8 mouse cellular contexts compared by ENCODE assay signal in genomic region chrX:73716109-73716661, GRCm38 (mm10). TPM values are rescaled to one million over a fixed set of nuclear protein-coding genes. Genes with fewer than 3 reads are reported as not detected.
A peak's percentile ranks its signal among the peaks of the same experiment; 100 is the strongest.
DNase-seq lines count a peak whose midpoint lies in the region; ATAC-seq and TF ChIP-seq lines count a peak whose summit lies in the region.

Gene Bcap31, minus strand, starts transcription at chrX:73716175.
Gene Abcd1, plus strand, starts transcription at chrX:73716597.

- peak within 1 kb of the TSS; percentile 73 for H3K27ac ChIP-seq in heart, embryonic 11.5 days (ENCODE audit: low read depth, low read length)
- peak within 1 kb of the TSS; percentile 79 for H3K27ac ChIP-seq in kidney, embryonic 16.5 days (ENCODE audit: low read length)
- H3K27ac ChIP-seq in liver, adult 2 months (replicated peaks; ENCODE audit: insufficient read depth, low read depth, low read length): peak within 1 kb of the TSS; percentile 90

- peak; percentile 92 for ATAC-seq in erythroblast, adult 5-6 weeks (replicated peaks; ENCODE audit: low FRiP score, poor library complexity, severe bottlenecking)
- peak; percentile 90 for ATAC-seq in heart, embryonic 11.5 days (replicated peaks; ENCODE audit: insufficient number of reproducible peaks, low FRiP score, low TSS enrichment)
- peak; percentile 96 for ATAC-seq in kidney, embryonic 16.5 days (ENCODE audit: low FRiP score, low TSS enrichment)

- peak within 1 kb of the TSS; percentile 73 for H3K9ac ChIP-seq in heart, embryonic 11.5 days (ENCODE audit: low read depth, low read length)
- peak within 1 kb of the TSS; percentile 70 for H3K9ac ChIP-seq in kidney, embryonic 16.5 days (replicated peaks; ENCODE audit: low read length)
- peak within 1 kb of the TSS; percentile 72 for H3K9ac ChIP-seq in liver, adult 2 months (ENCODE audit: low read depth, low read length)

- no peaks in the 10 kb centered on the region for H3K36me3 ChIP-seq in heart, embryonic 11.5 days (ENCODE audit: control insufficient read depth, insufficient read depth, low read length)
- H3K36me3 ChIP-seq in kidney, embryonic 16.5 days (ENCODE audit: insufficient read depth, low read length): no peaks in the 10 kb centered on the region
- peaks cover 12% of the 10 kb centered on the region for H3K36me3 ChIP-seq in liver, adult 2 months (ENCODE audit: control insufficient read depth, insufficient read depth, low read length)
- peaks cover 9% of the 10 kb centered on the region for H3K36me3 ChIP-seq in myocyte (ENCODE audit: control insufficient read depth, insufficient read depth)
- H3K36me3 ChIP-seq in splenic B cell, adult 2 months (ENCODE audit: control insufficient read depth, insufficient read depth, low read length, poor library complexity, severe bottlenecking): no peaks in the 10 kb centered on the region

- peak; percentile 22 for TF ChIP-seq POLR2A in liver, adult 2 months (IDR thresholded peaks at IDR 0.05; ENCODE audit: extremely low read depth, insufficient read depth, low read length)
- TF ChIP-seq POLR2A in myocyte (IDR thresholded peaks at IDR 0.05; ENCODE audit: insufficient read length, low read depth): peak; percentile 89

- H3K79me2 ChIP-seq in liver, adult 2 months (ENCODE audit: control insufficient read depth, insufficient read depth, low read length): no peaks in the 10 kb centered on the region
- H3K79me2 ChIP-seq in myocyte (ENCODE audit: control insufficient read depth, insufficient read depth): peaks cover 12% of the 10 kb centered on the region

- WGBS in heart, embryonic 11.5 days (ENCODE audit: insufficient replicate concordance): 16% methylated on average over 41 of the region's 45 CpGs
- 26% methylated on average over 41 of the region's 45 CpGs for WGBS in kidney, embryonic 16.5 days
- WGBS in liver, adult 2 months: under 1% methylated on average over 32 of the region's 45 CpGs

- no peaks in the 10 kb centered on the region; the same call in 1 of the 2 replicates for H3K27me3 ChIP-seq in heart, embryonic 11.5 days (ENCODE audit: control insufficient read depth, insufficient read depth, low read length)
- H3K27me3 ChIP-seq in kidney, embryonic 16.5 days (ENCODE audit: insufficient read depth, low read length): no peaks in the 10 kb centered on the region; the same call in 1 of the 2 replicates
- H3K27me3 ChIP-seq in liver, adult 2 months (ENCODE audit: control insufficient read depth, insufficient read depth, low read length): no peaks in the 10 kb centered on the region
- no peaks in the 10 kb centered on the region for H3K27me3 ChIP-seq in myocyte (ENCODE audit: control insufficient read depth, insufficient read depth, insufficient read length)
- no peaks in the 10 kb centered on the region for H3K27me3 ChIP-seq in splenic B cell, adult 2 months (ENCODE audit: control insufficient read depth, insufficient read depth, low read length, poor library complexity, severe bottlenecking)

- H3K4me2 ChIP-seq in heart, embryonic 11.5 days: peak within 1 kb of the TSS; percentile 73
- H3K4me2 ChIP-seq in kidney, embryonic 16.5 days (replicated peaks; ENCODE audit: low read depth, low read length): peak within 1 kb of the TSS; percentile 65
- H3K4me2 ChIP-seq in myocyte (ENCODE audit: low read depth): peak within 1 kb of the TSS; percentile 79

- no peak for TF ChIP-seq CTCF in liver, adult 2 months (IDR thresholded peaks at IDR 0.05; ENCODE audit: low read depth, low read length)

- H3K9me3 ChIP-seq in heart, embryonic 11.5 days (replicated peaks; ENCODE audit: control insufficient read depth, low read length): no peaks in the 10 kb centered on the region
- no peaks in the 10 kb centered on the region for H3K9me3 ChIP-seq in kidney, embryonic 16.5 days (ENCODE audit: low read length)

- H3K4me3 ChIP-seq in heart, embryonic 11.5 days (ENCODE audit: low read depth, low read length): peak within 1 kb of the TSS; percentile 56
- H3K4me3 ChIP-seq in kidney, embryonic 16.5 days (ENCODE audit: low read length): peak within 1 kb of the TSS; percentile 62
- peak within 1 kb of the TSS; percentile 67 for H3K4me3 ChIP-seq in liver, adult 2 months (ENCODE audit: insufficient read depth, low read depth, low read length)
- H3K4me3 ChIP-seq in myocyte: peak within 1 kb of the TSS; percentile 51

- H3ac ChIP-seq in myocyte (ENCODE audit: control insufficient read depth, insufficient read length): peak within 1 kb of the TSS; percentile 45

- peaks cover 8% of the 10 kb centered on the region; the same call in 1 of the 2 replicates for H3K4me1 ChIP-seq in heart, embryonic 11.5 days (ENCODE audit: control insufficient read depth, insufficient read depth, low read length)
- peaks cover 29% of the 10 kb centered on the region for H3K4me1 ChIP-seq in kidney, embryonic 16.5 days (ENCODE audit: insufficient read depth, low read length)
- peaks cover 14% of the 10 kb centered on the region for H3K4me1 ChIP-seq in liver, adult 2 months (ENCODE audit: control insufficient read depth, insufficient read depth, low read length)

- peak; percentile 95 to 97 for DNase-seq in B cell, adult 2 months
- DNase-seq in brain, adult 2 months (ENCODE audit: low read depth, low spot score): peak; percentile 95
- peak; percentile 85 for DNase-seq in liver, adult 2 months (ENCODE audit: extremely low read depth, low read depth, low spot score)
- peak; percentile 97 for DNase-seq in splenic B cell, adult 2 months (ENCODE audit: low read depth, low spot score)

TF ChIP-seq in myocyte, 11 proteins besides CTCF, POLR2A, EP300 and RAD21:
- TF ChIP-seq TCF3 (IDR thresholded peaks at IDR 0.05; ENCODE audit: insufficient read length, low read depth) (no peak), POLR2AphosphoS2 (IDR thresholded peaks at IDR 0.05; ENCODE audit: insufficient read length, low read depth) (peak; percentile 87), USF1 (IDR thresholded peaks at IDR 0.05; ENCODE audit: low read depth) (no peak)

RNA-seq across cellular contexts. Expression of gene Bcap31, which starts in this region (rescaled TPM):
- total RNA-seq in erythroblast, adult 5-6 weeks (2015; ENCODE audit: low replicate concordance): 60.6 and 85.3 TPM in 2 replicates
- total RNA-seq in erythroblast, adult 5-6 weeks (2017; ENCODE audit: low replicate concordance): 51.2 and 52.8 TPM in 2 replicates
- polyA plus RNA-seq in heart, embryonic 11.5 days (2014; fragmentation: Nextera tagmentation; extraction: Ambion mirVana): 171 and 188 TPM in 2 replicates
- 276 and 282 TPM in 2 replicates for polyA plus RNA-seq in kidney, embryonic 16.5 days (2015; fragmentation: Nextera tagmentation; extraction: Ambion mirVana)
- 154 and 168 TPM in 2 replicates for total RNA-seq in liver, adult 2 months (2014; rRNA removed)
- 69.8 and 85.5 TPM in 2 replicates for polyA plus RNA-seq in liver, adult 2 months (2012; rRNA removed)
- polyA plus RNA-seq in myocyte (2012; fragmentation: generic; extraction: Trizol): 255 TPM

RNA-seq across cellular contexts. Expression of gene Abcd1, which starts in this region (rescaled TPM):
- total RNA-seq in erythroblast, adult 5-6 weeks (2015; ENCODE audit: low replicate concordance): 8.1 and 12.1 TPM in 2 replicates
- 1.3 and 4.0 TPM in 2 replicates for total RNA-seq in erythroblast, adult 5-6 weeks (2017; ENCODE audit: low replicate concordance)
- polyA plus RNA-seq in heart, embryonic 11.5 days (2014; fragmentation: Nextera tagmentation; extraction: Ambion mirVana): 8.1 and 9.2 TPM in 2 replicates
- polyA plus RNA-seq in kidney, embryonic 16.5 days (2015; fragmentation: Nextera tagmentation; extraction: Ambion mirVana): 16.2 and 17.4 TPM in 2 replicates
- 8.6 and 9.3 TPM in 2 replicates for total RNA-seq in liver, adult 2 months (2014; rRNA removed)
- polyA plus RNA-seq in liver, adult 2 months (2012; rRNA removed): 24.3 and 26.2 TPM in 2 replicates
- polyA plus RNA-seq in myocyte (2012; fragmentation: generic; extraction: Trizol): 14.9 TPM

Comparison
In these comparisons a context has a peak if more than half of its experiments do, and no peak if none do; other contexts are left out.
1. Peak in every context shown above with its lines: DNase-seq, ATAC-seq, H3K4me3 ChIP-seq and H3K27ac ChIP-seq.